Mouse (Mus musculus) liver, adult 2 months (tissue): ENCODE measurements around the gene Scn2a. TPM values are rescaled to one million over a fixed set of nuclear protein-coding genes. Genes with fewer than 3 reads are reported as not detected.
"Not testable (repeated sequence)": the region's sequence is repeated elsewhere in the genome, so short reads cannot be mapped to it uniquely, and the experiment has no call there.

Source experiments
- DNase-seq: peaks from one replicate; pipeline ENCODE4 v3.0.0-alpha.2; 2011; ENCODE audit warnings: low read depth, low spot score; ENCODE audit errors: extremely low read depth
- H3K27ac ChIP-seq: fragments of 200-500 bp; replicated peaks from 2 replicates; pipeline ENCODE4 v1.5.1; 2012; ENCODE audit warnings: low read depth, mild to moderate bottlenecking, control low read depth, inconsistent platforms, low read length; ENCODE audit not compliant: insufficient read depth
- H3K27me3 ChIP-seq: fragments of 200-500 bp; 2 replicates; pipeline ENCODE4 v1.6.1; 2012; ENCODE audit warnings: mild to moderate bottlenecking, moderate library complexity, low read length, inconsistent platforms; ENCODE audit not compliant: control insufficient read depth, insufficient read depth
- H3K36me3 ChIP-seq: fragments of 200-500 bp; 2 replicates; pipeline ENCODE4 v1.6.1; 2012; ENCODE audit warnings: low read length, inconsistent platforms; ENCODE audit not compliant: control insufficient read depth, insufficient read depth
- H3K4me1 ChIP-seq: fragments of 200-500 bp; 2 replicates; pipeline ENCODE4 v1.6.1; 2011; ENCODE audit warnings: low read length; ENCODE audit not compliant: control insufficient read depth, insufficient read depth
- H3K4me3 ChIP-seq: fragments of 200-500 bp; 2 replicates; pipeline ENCODE4 v1.5.1; 2011; ENCODE audit warnings: low read depth, mild to moderate bottlenecking, control low read depth, low read length, moderate library complexity; ENCODE audit not compliant: insufficient read depth
- H3K79me2 ChIP-seq: fragments of 200-500 bp; 2 replicates; pipeline ENCODE4 v1.6.1; 2012; ENCODE audit warnings: inconsistent platforms, mild to moderate bottlenecking, low read length, moderate library complexity; ENCODE audit not compliant: control insufficient read depth, insufficient read depth
- H3K9ac ChIP-seq: fragments of 200-500 bp; 2 replicates; pipeline ENCODE4 v1.6.1; 2012; ENCODE audit warnings: low read depth, mild to moderate bottlenecking, control low read depth, inconsistent platforms, low read length
- CTCF ChIP-seq: fragments of 200-500 bp; IDR thresholded peaks from 2 replicates; pipeline ENCODE4 v1.5.1; 2011; ENCODE audit warnings: low read depth, low read length, control low read depth
- POLR2A ChIP-seq: fragments of 200-500 bp; IDR thresholded peaks from 2 replicates; pipeline ENCODE4 v1.6.1; 2011; ENCODE audit warnings: low read length, control low read depth; ENCODE audit not compliant: insufficient read depth; ENCODE audit errors: extremely low read depth
- WGBS: fragments of 180-500 bp; shearing (Covaris S2); methylation state at CpG from one replicate; pipeline ENCODE4 v1.1.7; 2018; 5-methylcytosine and 5-hydroxymethylcytosine counted together
- polyA plus RNA-seq: library from polyadenylated mRNA; depleted of rRNA; stranded (reverse); fragments of >200 nt; gene quantifications from 2 replicates; pipeline ENCODE4 v1.2.3, GENCODE M21; 2012; rRNA removed
- total RNA-seq: library from RNA; depleted of rRNA; stranded (reverse); fragments of >200 nt; gene quantifications from 2 replicates; pipeline ENCODE4 v1.2.3, GENCODE M21; 2014; rRNA removed

The Scn2a gene
- total and polyA plus RNA-seq, 2 experiments, result 0.02 to 0.09 TPM

- DNase-seq, result no peak
- Histone ChIP-seq H3K79me2 (no peaks in the 10 kb centered on the region), H3K36me3 (no peaks in the 10 kb centered on the region), H3K27ac (no peak overlapping the region), H3K9ac (no peak overlapping the region), H3K27me3 (peaks cover 2% of the 10 kb centered on the region; the same call in 1 of the 2 replicates), H3K4me1 (no peaks in the 10 kb centered on the region; the same call in 1 of the 2 replicates), H3K4me3 (no peak overlapping the region)
- WGBS, result 81% methylated on average over 2 of the region's 2 CpGs
- TF ChIP-seq POLR2A (no peak), CTCF (no peak)
Observed at GRCm38 (mm10) chr2:65793593-65793992, 173.0 kb downstream of the Scn2a start.

- Histone ChIP-seq H3K79me2 (no peaks in the 10 kb centered on the region), H3K36me3 (no peaks in the 10 kb centered on the region), H3K27me3 (peaks cover 2% of the 10 kb centered on the region; the same call in 1 of the 2 replicates), H3K4me3 (no peak overlapping the region), H3K27ac (no peak overlapping the region), H3K9ac (no peak overlapping the region), H3K4me1 (no peaks in the 10 kb centered on the region)
- 50% methylated on average over 1 of the region's 1 CpGs for WGBS
- no peak for TF ChIP-seq POLR2A
- no peak for TF ChIP-seq CTCF
- no peak for DNase-seq
Observed at GRCm38 (mm10) chr2:65801054-65801709, 180.6 kb downstream of the Scn2a start.

- Histone ChIP-seq H3K27ac (no peak overlapping the region), H3K4me3 (no peak overlapping the region), H3K79me2 (no peaks in the 10 kb centered on the region), H3K36me3 (no peaks in the 10 kb centered on the region), H3K4me1 (no peaks in the 10 kb centered on the region), H3K27me3 (no peaks in the 10 kb centered on the region), H3K9ac (no peak overlapping the region)
- TF ChIP-seq CTCF (no peak), POLR2A (no peak)
- no peak for DNase-seq
- WGBS, result 86% methylated on average over 6 of the region's 6 CpGs
Observed at GRCm38 (mm10) chr2:65806556-65806955, 186.0 kb downstream of the Scn2a start.

GRCm38 (mm10) chr2:65811203-65811602 is 190.6 kb downstream of the Scn2a start:
- 84% methylated on average over 6 of the region's 6 CpGs for WGBS
- H3K27me3 ChIP-seq, H3K36me3 ChIP-seq: not testable (repeated sequence)

More at GRCm38 (mm10) chr2:65811203-65811602, 190.6 kb downstream of the Scn2a start:
- DNase-seq, H3K4me1 ChIP-seq, H3K79me2 ChIP-seq, H3K27ac ChIP-seq, H3K4me3 ChIP-seq, H3K9ac ChIP-seq: not testable (repeated sequence)

Other genes with a start within 250 kb of the Scn2a start
- 0.18 and 0.20 TPM in 2 replicates for gene Scn3a, start 53.1 kb upstream of the Scn2a start, total RNA-seq
- 0.05 TPM in 2 replicates for gene Scn3a, start 53.1 kb upstream of the Scn2a start, polyA plus RNA-seq
- gene Csrnp3, start 225.0 kb downstream of the Scn2a start, total RNA-seq, result not detected in 2 replicates
- not detected in 2 replicates for gene Csrnp3, start 225.0 kb downstream of the Scn2a start, polyA plus RNA-seq